Mouse (Mus musculus) lung, embryonic 14.5 days (tissue): ENCODE results near the gene Gpc6. TPM values are rescaled to one million over a fixed set of nuclear protein-coding genes. Genes with fewer than 3 reads are reported as not detected.

ENCODE experiments used
- ATAC-seq: fragments of 200-750 bp; cut with Nextera tagmentation; 2 replicates; pipeline ENCODE4 v1.8.0; 2017; ENCODE audit warnings: mild to moderate bottlenecking, moderate TSS enrichment, moderate library complexity; ENCODE audit not compliant: insufficient read depth
- DNase-seq: peaks from one replicate; pipeline ENCODE4 v3.0.0-alpha.2; 2015
- H3K27ac ChIP-seq: fragments of 300-500 bp; sonication (generic); 2 replicates; pipeline ENCODE4 v1.5.1; 2014; ENCODE audit warnings: low read depth, mild to moderate bottlenecking, moderate library complexity
- H3K27me3 ChIP-seq: fragments of 300-500 bp; sonication (generic); 2 replicates; pipeline ENCODE4 v1.6.1; 2014; ENCODE audit warnings: low read length, control low read depth; ENCODE audit not compliant: insufficient read depth
- H3K36me3 ChIP-seq: fragments of 300-500 bp; sonication (generic); 2 replicates; pipeline ENCODE4 v1.6.1; 2014; ENCODE audit warnings: control low read depth; ENCODE audit not compliant: insufficient read depth
- H3K4me1 ChIP-seq: fragments of 300-500 bp; sonication (generic); 2 replicates; pipeline ENCODE4 v1.6.1; 2014; ENCODE audit warnings: antibody characterized with exemption, control low read depth; ENCODE audit not compliant: insufficient read depth
- H3K4me2 ChIP-seq: fragments of 300-500 bp; sonication (generic); 2 replicates; pipeline ENCODE4 v1.6.1; 2014; ENCODE audit warnings: mild to moderate bottlenecking
- H3K4me3 ChIP-seq: fragments of 300-500 bp; sonication (generic); 2 replicates; pipeline ENCODE4 v1.5.1; 2014; ENCODE audit warnings: low read depth, low read length
- H3K9ac ChIP-seq: fragments of 300-500 bp; sonication (generic); 2 replicates; pipeline ENCODE4 v1.6.1; 2014
- H3K9me3 ChIP-seq: fragments of 300-500 bp; sonication (generic); 2 replicates; pipeline ENCODE4 v1.6.1; 2016; ENCODE audit warnings: low read depth, low read length, control low read depth
- CTCF ChIP-seq: IDR thresholded peaks from 2 replicates; pipeline ENCODE4 v1.5.1; 2016; ENCODE audit warnings: antibody characterized with exemption, low read depth
- WGBS: fragments of 180-500 bp; shearing (Covaris S2); extraction: QIAGEN DNeasy Blood & Tissue Kit; methylation state at CpG from one replicate; pipeline ENCODE4 v1.1.7; 2014; 5-methylcytosine and 5-hydroxymethylcytosine counted together
- polyA plus RNA-seq: library from polyadenylated mRNA; unstranded; fragments of >200 nt; fragmentation: Nextera tagmentation; extraction: Ambion mirVana; gene quantifications from 2 replicates; pipeline ENCODE4 v1.2.1, GENCODE M21; 2014

Gpc6 gene
- polyA plus RNA-seq, 1 experiment from 2014 or later: 38.9 TPM

GRCm38 (mm10) chr14:116947939-116948591 lies 22.9 kb downstream of the Gpc6 start:
- ATAC-seq (no peak), DNase-seq (no peak)
- Histone ChIP-seq H3K27ac (no peak overlapping the region), H3K4me1 (no peaks in the 10 kb centered on the region), H3K9ac (no peak overlapping the region), H3K9me3 (0 out of 2 replicates have a peak, but pooled peaks cover 5% of the 10 kb centered on the region), H3K36me3 (peaks cover 5% of the 10 kb centered on the region; the same call in 1 of the 2 replicates), H3K4me3 (no peak overlapping the region), H3K4me2 (no peak overlapping the region), H3K27me3 (no peaks in the 10 kb centered on the region)
- TF ChIP-seq CTCF: no peak
- WGBS: 75% methylated on average over 5 of the region's 5 CpGs

- no peak for ATAC-seq
- Histone ChIP-seq H3K4me2 (no peak overlapping the region), H3K4me3 (no peak overlapping the region), H3K9me3 (no peaks in the 10 kb centered on the region), H3K9ac (no peak overlapping the region), H3K4me1 (no peaks in the 10 kb centered on the region), H3K27ac (no peak overlapping the region), H3K36me3 (peaks cover 3% of the 10 kb centered on the region; the same call in 1 of the 2 replicates), H3K27me3 (no peaks in the 10 kb centered on the region)
- TF ChIP-seq CTCF: no peak
- DNase-seq: no peak
Measured at GRCm38 (mm10) chr14:116957154-116957553, 32.0 kb downstream of the Gpc6 start.

- Histone ChIP-seq H3K4me3 (no peak overlapping the region), H3K36me3 (no peaks in the 10 kb centered on the region), H3K4me1 (no peaks in the 10 kb centered on the region), H3K9ac (no peak overlapping the region), H3K9me3 (no peaks in the 10 kb centered on the region), H3K27me3 (no peaks in the 10 kb centered on the region), H3K4me2 (no peak overlapping the region), H3K27ac (no peak overlapping the region)
- TF ChIP-seq CTCF: no peak
- DNase-seq: no peak
- 77% methylated on average over 6 of the region's 6 CpGs for WGBS
- no peak for ATAC-seq
Measured at GRCm38 (mm10) chr14:116964837-116965236, 39.7 kb downstream of the Gpc6 start.

GRCm38 (mm10) chr14:116974708-116975107 lies 49.6 kb downstream of the Gpc6 start:
- Histone ChIP-seq H3K4me1 (0 out of 2 replicates have a peak, but pooled peaks cover 5% of the 10 kb centered on the region), H3K36me3 (no peaks in the 10 kb centered on the region), H3K9me3 (no peaks in the 10 kb centered on the region), H3K4me3 (no peak overlapping the region), H3K4me2 (no peak overlapping the region), H3K9ac (no peak overlapping the region), H3K27me3 (no peaks in the 10 kb centered on the region), H3K27ac (no peak overlapping the region)
- DNase-seq (no peak), ATAC-seq (no peak)
- TF ChIP-seq CTCF: no peak
- 84% methylated on average over 3 of the region's 3 CpGs for WGBS

GRCm38 (mm10) chr14:116975224-116975623 lies 50.1 kb downstream of the Gpc6 start:
- H3K4me1 ChIP-seq: 0 out of 2 replicates have a peak, but pooled peaks cover 10% of the 10 kb centered on the region
- H3K27me3 ChIP-seq: no peaks in the 10 kb centered on the region
- no peak for TF ChIP-seq CTCF
- ATAC-seq (no peak), DNase-seq (no peak)
- no peaks in the 10 kb centered on the region for H3K36me3 ChIP-seq
- no peak overlapping the region for H3K9ac ChIP-seq
- H3K4me2 ChIP-seq: no peak overlapping the region
- H3K9me3 ChIP-seq: no peaks in the 10 kb centered on the region
- H3K27ac ChIP-seq: no peak overlapping the region
- no peak overlapping the region for H3K4me3 ChIP-seq
- WGBS: 56% methylated on average over 4 of the region's 4 CpGs

- no peak overlapping the region for H3K9ac ChIP-seq
- no peak overlapping the region for H3K4me3 ChIP-seq
- H3K36me3 ChIP-seq: no peaks in the 10 kb centered on the region
- 0 out of 2 replicates have a peak, but pooled peaks cover 11% of the 10 kb centered on the region for H3K4me1 ChIP-seq
- 82% methylated on average over 2 of the region's 2 CpGs for WGBS
- H3K9me3 ChIP-seq: no peaks in the 10 kb centered on the region
- no peaks in the 10 kb centered on the region for H3K27me3 ChIP-seq
- no peak for TF ChIP-seq CTCF
- ATAC-seq (no peak), DNase-seq (no peak)
- no peak overlapping the region for H3K4me2 ChIP-seq
- H3K27ac ChIP-seq: no peak overlapping the region
Measured at GRCm38 (mm10) chr14:116977259-116977658, 52.1 kb downstream of the Gpc6 start.

GRCm38 (mm10) chr14:116979714-116980382 lies 54.7 kb downstream of the Gpc6 start:
- Histone ChIP-seq H3K4me1 (0 out of 2 replicates have a peak, but pooled peaks cover 11% of the 10 kb centered on the region), H3K9me3 (no peaks in the 10 kb centered on the region), H3K27me3 (no peaks in the 10 kb centered on the region), H3K36me3 (no peaks in the 10 kb centered on the region), H3K4me3 (no peak overlapping the region), H3K27ac (no peak overlapping the region), H3K9ac (no peak overlapping the region), H3K4me2 (no peak overlapping the region)
- TF ChIP-seq CTCF: no peak
- ATAC-seq (peak; percentile 60; the same call in 1 of the 2 replicates), DNase-seq (peak; percentile 39)
- WGBS: 60% methylated on average over 10 of the region's 10 CpGs
